Mouse (Mus musculus) hindbrain, embryonic 12.5 days (tissue): ENCODE results near the gene Kif1c. TPM values are rescaled to one million over a fixed set of nuclear protein-coding genes. Genes with fewer than 3 reads are reported as not detected.

Source experiments
- ATAC-seq: fragments of 200-750 bp; cut with Nextera tagmentation; 2 replicates; pipeline ENCODE4 v1.8.0; 2017; ENCODE audit warnings: moderate TSS enrichment; ENCODE audit not compliant: low FRiP score
- H3K27ac ChIP-seq: fragments of 300-500 bp; sonication (generic); 2 replicates; pipeline ENCODE4 v1.5.1; 2016; ENCODE audit warnings: mild to moderate bottlenecking
- H3K27me3 ChIP-seq: fragments of 300-500 bp; sonication (generic); 2 replicates; pipeline ENCODE4 v1.6.1; 2016; ENCODE audit warnings: mild to moderate bottlenecking
- H3K36me3 ChIP-seq: fragments of 300-500 bp; sonication (generic); 2 replicates; pipeline ENCODE4 v1.6.1; 2016; ENCODE audit warnings: mild to moderate bottlenecking
- H3K4me1 ChIP-seq: fragments of 300-500 bp; sonication (generic); 2 replicates; pipeline ENCODE4 v1.6.1; 2016
- H3K4me2 ChIP-seq: fragments of 300-500 bp; sonication (generic); replicated peaks from 2 replicates; pipeline ENCODE4 v1.6.1; 2016; ENCODE audit warnings: mild to moderate bottlenecking
- H3K4me3 ChIP-seq: fragments of 300-500 bp; sonication (generic); 2 replicates; pipeline ENCODE4 v1.5.1; 2016; ENCODE audit warnings: mild to moderate bottlenecking
- H3K9ac ChIP-seq: fragments of 300-500 bp; sonication (generic); 2 replicates; pipeline ENCODE4 v1.6.1; 2016; ENCODE audit warnings: mild to moderate bottlenecking, moderate library complexity
- H3K9me3 ChIP-seq: fragments of 300-500 bp; sonication (generic); replicated peaks from 2 replicates; pipeline ENCODE4 v1.6.1; 2016; ENCODE audit warnings: mild to moderate bottlenecking
- WGBS: fragments of 180-500 bp; shearing (Covaris S2); methylation state at CpG from one replicate; pipeline ENCODE4 v1.1.7; 2016; 5-methylcytosine and 5-hydroxymethylcytosine counted together
- polyA plus RNA-seq: library from polyadenylated mRNA; unstranded; fragments of >200 nt; fragmentation: Nextera tagmentation; extraction: Ambion mirVana; gene quantifications from 2 replicates; pipeline ENCODE4 v1.2.1, GENCODE M21; 2016

The Kif1c gene
- 2.3 and 3.0 TPM in 2 replicates for polyA plus RNA-seq

GRCm38 (mm10) chr11:70699722-70700556 is at the start of gene Kif1c, which contains the start of gene Inca1:
Gene Kif1c (plus strand): TSS chr11:70700548.
Gene Inca1 (minus strand): TSS chr11:70700155.
- no peaks in the 10 kb centered on the region for H3K27me3 ChIP-seq
- under 1% methylated on average over 69 of the region's 69 CpGs for WGBS
- H3K9me3 ChIP-seq: no peaks in the 10 kb centered on the region
- peak within 1 kb of the TSS; percentile 89 for H3K27ac ChIP-seq
- H3K4me1 ChIP-seq: peaks cover 27% of the 10 kb centered on the region
- peak within 1 kb of the TSS; percentile 74 for H3K4me2 ChIP-seq
- H3K9ac ChIP-seq: peak within 1 kb of the TSS; percentile 91
- H3K4me3 ChIP-seq: peak within 1 kb of the TSS; percentile 91
- ATAC-seq: peak; percentile 96
- peaks cover 12% of the 10 kb centered on the region for H3K36me3 ChIP-seq

- no peaks in the 10 kb centered on the region for H3K27me3 ChIP-seq
Measured at GRCm38 (mm10) chr11:70651391-70651790, 49.0 kb upstream of the Kif1c start.

GRCm38 (mm10) chr11:70652029-70652883 is 48.1 kb upstream of the Kif1c start:
- Histone ChIP-seq H3K9ac (peak overlapping the region; percentile 92), H3K4me1 (peaks cover 58% of the 10 kb centered on the region), H3K27me3 (no peaks in the 10 kb centered on the region), H3K36me3 (peaks cover 37% of the 10 kb centered on the region), H3K9me3 (no peaks in the 10 kb centered on the region), H3K4me2 (peak overlapping the region; percentile 98), H3K4me3 (peak overlapping the region; percentile 99), H3K27ac (0 out of 2 replicates have a peak overlapping the region, but pooled peaks have one; percentile 98)
- WGBS: 58% methylated on average over 12 of the region's 12 CpGs
- ATAC-seq: no peak

More at GRCm38 (mm10) chr11:70651391-70651790, 49.0 kb upstream of the Kif1c start:
- WGBS: 90% methylated on average over 2 of the region's 2 CpGs
- no peak overlapping the region for H3K4me2 ChIP-seq
- H3K27ac ChIP-seq: no peak overlapping the region
- H3K36me3 ChIP-seq: peaks cover 37% of the 10 kb centered on the region
- peaks cover 50% of the 10 kb centered on the region for H3K4me1 ChIP-seq
- H3K9ac ChIP-seq: no peak overlapping the region
- H3K9me3 ChIP-seq: no peaks in the 10 kb centered on the region
- H3K4me3 ChIP-seq: no peak overlapping the region
- ATAC-seq: no peak

GRCm38 (mm10) chr11:70652884-70653344 is 47.4 kb upstream of the Kif1c start:
- 59% methylated on average over 6 of the region's 6 CpGs for WGBS
- Histone ChIP-seq H3K9ac (peak overlapping the region; percentile 92), H3K4me2 (peak overlapping the region; percentile 98), H3K4me1 (peaks cover 57% of the 10 kb centered on the region), H3K36me3 (peaks cover 37% of the 10 kb centered on the region), H3K4me3 (peak overlapping the region; percentile 99), H3K27me3 (no peaks in the 10 kb centered on the region), H3K27ac (peak overlapping the region; percentile 98), H3K9me3 (no peaks in the 10 kb centered on the region)
- ATAC-seq: no peak

GRCm38 (mm10) chr11:70653345-70654197 is 46.8 kb upstream of the Kif1c start:
- Histone ChIP-seq H3K27me3 (no peaks in the 10 kb centered on the region), H3K27ac (peak overlapping the region; percentile 98), H3K4me1 (peaks cover 52% of the 10 kb centered on the region), H3K9ac (peak overlapping the region; percentile 92), H3K4me3 (peak overlapping the region; percentile 99), H3K36me3 (peaks cover 37% of the 10 kb centered on the region), H3K4me2 (peak overlapping the region; percentile 98), H3K9me3 (no peaks in the 10 kb centered on the region)
- WGBS: under 1% methylated on average over 55 of the region's 63 CpGs
- peak; percentile 66 for ATAC-seq

- Histone ChIP-seq H3K36me3 (peaks cover 32% of the 10 kb centered on the region), H3K9me3 (no peaks in the 10 kb centered on the region), H3K27me3 (no peaks in the 10 kb centered on the region), H3K9ac (peak within 1 kb of the TSS; percentile 92), H3K27ac (peak within 1 kb of the TSS; percentile 98), H3K4me3 (peak within 1 kb of the TSS; percentile 99), H3K4me1 (peaks cover 44% of the 10 kb centered on the region), H3K4me2 (peak within 1 kb of the TSS; percentile 98)
- ATAC-seq: peak; percentile 51
- WGBS: under 1% methylated on average over 51 of the region's 61 CpGs
Measured at GRCm38 (mm10) chr11:70654198-70654922, 46.0 kb upstream of the Kif1c start, which contains the start of gene Pfn1. Gene Pfn1 (minus strand): TSS chr11:70654644.

- under 1% methylated on average over 48 of the region's 48 CpGs for WGBS
Measured at GRCm38 (mm10) chr11:70654923-70655570, 45.3 kb upstream of the Kif1c start.

GRCm38 (mm10) chr11:70655571-70656455 is 44.5 kb upstream of the Kif1c start:
- Histone ChIP-seq H3K4me1 (peaks cover 41% of the 10 kb centered on the region), H3K27ac (peak overlapping the region; percentile 98), H3K9ac (peak overlapping the region; percentile 92), H3K27me3 (no peaks in the 10 kb centered on the region), H3K4me2 (peak overlapping the region; percentile 98), H3K9me3 (no peaks in the 10 kb centered on the region), H3K36me3 (peaks cover 26% of the 10 kb centered on the region), H3K4me3 (peak overlapping the region; percentile 99)
- ATAC-seq: no peak
- WGBS: under 1% methylated on average over 61 of the region's 61 CpGs

More at GRCm38 (mm10) chr11:70654923-70655570, 45.3 kb upstream of the Kif1c start:
- Histone ChIP-seq H3K9ac (peak overlapping the region; percentile 92), H3K4me1 (peaks cover 43% of the 10 kb centered on the region), H3K4me3 (peak overlapping the region; percentile 99), H3K9me3 (no peaks in the 10 kb centered on the region), H3K27me3 (no peaks in the 10 kb centered on the region), H3K4me2 (peak overlapping the region; percentile 98), H3K36me3 (peaks cover 28% of the 10 kb centered on the region), H3K27ac (peak overlapping the region; percentile 98)
- ATAC-seq: peak; percentile 64

GRCm38 (mm10) chr11:70656456-70656927 is 43.9 kb upstream of the Kif1c start:
- Histone ChIP-seq H3K27ac (peak overlapping the region; percentile 98), H3K9me3 (no peaks in the 10 kb centered on the region), H3K36me3 (peaks cover 21% of the 10 kb centered on the region), H3K4me1 (peaks cover 38% of the 10 kb centered on the region), H3K4me2 (peak overlapping the region; percentile 98), H3K9ac (peak overlapping the region; percentile 92), H3K27me3 (no peaks in the 10 kb centered on the region), H3K4me3 (peak overlapping the region; percentile 99)
- WGBS: 7% methylated on average over 16 of the region's 16 CpGs
- no peak for ATAC-seq
